Mouse (Mus musculus) G1E (cell line): Measurements from ENCODE around the gene Grxcr1.

Experiments used
- CTCF ChIP-seq: IDR thresholded peaks from 2 replicates; pipeline ENCODE4 v1.5.1; 2012; ENCODE audit warnings: low read depth, low read length, inconsistent platforms, mixed read lengths
- TAL1 ChIP-seq: conservative IDR thresholded peaks from 2 replicates; pipeline ENCODE4 v1.6.1; 2012; ENCODE audit warnings: low read depth, low read length, inconsistent platforms, mixed read lengths

- TF ChIP-seq CTCF (no peak), TAL1 (no peak)
These were observed 37.1 kb downstream of the Grxcr1 start for GRCm38 (mm10) chr5:68068694-68069093.
